Mouse (Mus musculus): Measurements from ENCODE around the gene Cpa1. TPM values are rescaled to one million over a fixed set of nuclear protein-coding genes. Genes with fewer than 3 reads are reported as not detected.

The Cpa1 gene
- polyA plus RNA-seq, 1 experiment: 0.62 TPM

- no peak overlapping the region for H3K27ac ChIP-seq (ENCODE audit: control insufficient read depth, insufficient read depth, low read depth, low read length)
- H3K4me3 ChIP-seq (ENCODE audit: control insufficient read depth, low read depth, low read length): no peak overlapping the region
- no peaks in the 10 kb centered on the region for H3K27me3 ChIP-seq (ENCODE audit: control insufficient read depth, insufficient read depth, low read length)
- H3K4me1 ChIP-seq (ENCODE audit: control insufficient read depth, insufficient read depth, low read length): no peaks in the 10 kb centered on the region
- no peak for TF ChIP-seq CTCF (IDR thresholded peaks at IDR 0.05; ENCODE audit: control insufficient read depth, insufficient read depth, insufficient replicate concordance, low read depth, low read length)
- TF ChIP-seq POLR2A (IDR thresholded peaks at IDR 0.05; ENCODE audit: control insufficient read depth, low read depth, low read length): no peak
- H3K36me3 ChIP-seq (ENCODE audit: control insufficient read depth, insufficient read depth, low read length): no peaks in the 10 kb centered on the region
These were observed 38.0 kb upstream of the Cpa1 start for GRCm38 (mm10) chr6:30600995-30601394.

- TF ChIP-seq POLR2A (IDR thresholded peaks at IDR 0.05; ENCODE audit: control insufficient read depth, low read depth, low read length): no peak
- no peak for TF ChIP-seq CTCF (IDR thresholded peaks at IDR 0.05; ENCODE audit: control insufficient read depth, insufficient read depth, insufficient replicate concordance, low read depth, low read length)
- H3K36me3 ChIP-seq (ENCODE audit: control insufficient read depth, insufficient read depth, low read length): no peaks in the 10 kb centered on the region
- no peaks in the 10 kb centered on the region for H3K27me3 ChIP-seq (ENCODE audit: control insufficient read depth, insufficient read depth, low read length)
- H3K4me3 ChIP-seq (ENCODE audit: control insufficient read depth, low read depth, low read length): no peak overlapping the region
- H3K4me1 ChIP-seq (ENCODE audit: control insufficient read depth, insufficient read depth, low read length): no peaks in the 10 kb centered on the region
- no peak overlapping the region for H3K27ac ChIP-seq (ENCODE audit: control insufficient read depth, insufficient read depth, low read depth, low read length)
These were observed 34.6 kb upstream of the Cpa1 start for GRCm38 (mm10) chr6:30604342-30604867.

- no peaks in the 10 kb centered on the region for H3K4me1 ChIP-seq (ENCODE audit: control insufficient read depth, insufficient read depth, low read length)
- TF ChIP-seq CTCF (IDR thresholded peaks at IDR 0.05; ENCODE audit: control insufficient read depth, insufficient read depth, insufficient replicate concordance, low read depth, low read length) (no peak), POLR2A (IDR thresholded peaks at IDR 0.05; ENCODE audit: control insufficient read depth, low read depth, low read length) (no peak)
- no peaks in the 10 kb centered on the region for H3K36me3 ChIP-seq (ENCODE audit: control insufficient read depth, insufficient read depth, low read length)
- H3K27ac ChIP-seq (ENCODE audit: control insufficient read depth, insufficient read depth, low read depth, low read length): no peak overlapping the region
- no peak overlapping the region for H3K4me3 ChIP-seq (ENCODE audit: control insufficient read depth, low read depth, low read length)
- H3K27me3 ChIP-seq (ENCODE audit: control insufficient read depth, insufficient read depth, low read length): no peaks in the 10 kb centered on the region
These were observed 33.9 kb upstream of the Cpa1 start for GRCm38 (mm10) chr6:30605111-30605510.

- no peaks in the 10 kb centered on the region for H3K27me3 ChIP-seq (ENCODE audit: control insufficient read depth, insufficient read depth, low read length)
- no peak overlapping the region for H3K27ac ChIP-seq (ENCODE audit: control insufficient read depth, insufficient read depth, low read depth, low read length)
- no peaks in the 10 kb centered on the region for H3K36me3 ChIP-seq (ENCODE audit: control insufficient read depth, insufficient read depth, low read length)
- H3K4me1 ChIP-seq (ENCODE audit: control insufficient read depth, insufficient read depth, low read length): no peaks in the 10 kb centered on the region
- no peak for TF ChIP-seq POLR2A (IDR thresholded peaks at IDR 0.05; ENCODE audit: control insufficient read depth, low read depth, low read length)
- TF ChIP-seq CTCF (IDR thresholded peaks at IDR 0.05; ENCODE audit: control insufficient read depth, insufficient read depth, insufficient replicate concordance, low read depth, low read length): no peak
- no peak overlapping the region for H3K4me3 ChIP-seq (ENCODE audit: control insufficient read depth, low read depth, low read length)
These were observed 33.3 kb upstream of the Cpa1 start for GRCm38 (mm10) chr6:30605672-30606071.

- peak within 1 kb of the TSS; percentile 71 for H3K4me3 ChIP-seq (ENCODE audit: control insufficient read depth, low read depth, low read length)
- H3K4me1 ChIP-seq (ENCODE audit: control insufficient read depth, insufficient read depth, low read length): 0 out of 2 replicates have a peak, but pooled peaks cover 2% of the 10 kb centered on the region
- H3K27ac ChIP-seq (ENCODE audit: control insufficient read depth, insufficient read depth, low read depth, low read length): no peak within 1 kb of the TSS
- TF ChIP-seq CTCF (IDR thresholded peaks at IDR 0.05; ENCODE audit: control insufficient read depth, insufficient read depth, insufficient replicate concordance, low read depth, low read length) (no peak), POLR2A (IDR thresholded peaks at IDR 0.05; ENCODE audit: control insufficient read depth, low read depth, low read length) (no peak)
- H3K27me3 ChIP-seq (ENCODE audit: control insufficient read depth, insufficient read depth, low read length): no peaks in the 10 kb centered on the region
- no peaks in the 10 kb centered on the region for H3K36me3 ChIP-seq (ENCODE audit: control insufficient read depth, insufficient read depth, low read length)
These were observed 28.3 kb upstream of the Cpa1 start, which contains the start of gene Cpa5 for GRCm38 (mm10) chr6:30610710-30611109. Gene Cpa5 (plus strand): TSS chr6:30611010.

- H3K36me3 ChIP-seq (ENCODE audit: control insufficient read depth, insufficient read depth, low read length): no peaks in the 10 kb centered on the region
- TF ChIP-seq POLR2A (IDR thresholded peaks at IDR 0.05; ENCODE audit: control insufficient read depth, low read depth, low read length) (no peak), CTCF (IDR thresholded peaks at IDR 0.05; ENCODE audit: control insufficient read depth, insufficient read depth, insufficient replicate concordance, low read depth, low read length) (no peak)
- H3K4me3 ChIP-seq (ENCODE audit: control insufficient read depth, low read depth, low read length): peak overlapping the region; percentile 49
- no peak overlapping the region for H3K27ac ChIP-seq (ENCODE audit: control insufficient read depth, insufficient read depth, low read depth, low read length)
- H3K4me1 ChIP-seq (ENCODE audit: control insufficient read depth, insufficient read depth, low read length): 0 out of 2 replicates have a peak, but pooled peaks cover 2% of the 10 kb centered on the region
- no peaks in the 10 kb centered on the region for H3K27me3 ChIP-seq (ENCODE audit: control insufficient read depth, insufficient read depth, low read length)
These were observed 27.8 kb upstream of the Cpa1 start for GRCm38 (mm10) chr6:30611212-30611611.

GRCm38 (mm10) chr6:30614251-30614650 lies 24.8 kb upstream of the Cpa1 start:
- TF ChIP-seq POLR2A (IDR thresholded peaks at IDR 0.05; ENCODE audit: control insufficient read depth, low read depth, low read length): no peak
- no peak for TF ChIP-seq CTCF (IDR thresholded peaks at IDR 0.05; ENCODE audit: control insufficient read depth, insufficient read depth, insufficient replicate concordance, low read depth, low read length)
- Histone ChIP-seq H3K36me3 (ENCODE audit: control insufficient read depth, insufficient read depth, low read length) (no peaks in the 10 kb centered on the region), H3K4me1 (ENCODE audit: control insufficient read depth, insufficient read depth, low read length) (peaks cover 5% of the 10 kb centered on the region; the same call in 1 of the 2 replicates), H3K4me3 (ENCODE audit: control insufficient read depth, low read depth, low read length) (no peak overlapping the region), H3K27me3 (ENCODE audit: control insufficient read depth, insufficient read depth, low read length) (no peaks in the 10 kb centered on the region), H3K27ac (ENCODE audit: control insufficient read depth, insufficient read depth, low read depth, low read length) (no peak overlapping the region)
